Mouse (Mus musculus) embryo, embryonic 10.5 days (tissue): Measurements from ENCODE around the gene Ankrd50.
A peak's percentile ranks its signal among the peaks of the same experiment; 100 is the strongest.

ENCODE experiments used
- DNase-seq: peaks from one replicate; pipeline ENCODE4 v3.0.0-alpha.2; 2015; ENCODE audit warnings: low spot score

The Ankrd50 gene

DNA sequence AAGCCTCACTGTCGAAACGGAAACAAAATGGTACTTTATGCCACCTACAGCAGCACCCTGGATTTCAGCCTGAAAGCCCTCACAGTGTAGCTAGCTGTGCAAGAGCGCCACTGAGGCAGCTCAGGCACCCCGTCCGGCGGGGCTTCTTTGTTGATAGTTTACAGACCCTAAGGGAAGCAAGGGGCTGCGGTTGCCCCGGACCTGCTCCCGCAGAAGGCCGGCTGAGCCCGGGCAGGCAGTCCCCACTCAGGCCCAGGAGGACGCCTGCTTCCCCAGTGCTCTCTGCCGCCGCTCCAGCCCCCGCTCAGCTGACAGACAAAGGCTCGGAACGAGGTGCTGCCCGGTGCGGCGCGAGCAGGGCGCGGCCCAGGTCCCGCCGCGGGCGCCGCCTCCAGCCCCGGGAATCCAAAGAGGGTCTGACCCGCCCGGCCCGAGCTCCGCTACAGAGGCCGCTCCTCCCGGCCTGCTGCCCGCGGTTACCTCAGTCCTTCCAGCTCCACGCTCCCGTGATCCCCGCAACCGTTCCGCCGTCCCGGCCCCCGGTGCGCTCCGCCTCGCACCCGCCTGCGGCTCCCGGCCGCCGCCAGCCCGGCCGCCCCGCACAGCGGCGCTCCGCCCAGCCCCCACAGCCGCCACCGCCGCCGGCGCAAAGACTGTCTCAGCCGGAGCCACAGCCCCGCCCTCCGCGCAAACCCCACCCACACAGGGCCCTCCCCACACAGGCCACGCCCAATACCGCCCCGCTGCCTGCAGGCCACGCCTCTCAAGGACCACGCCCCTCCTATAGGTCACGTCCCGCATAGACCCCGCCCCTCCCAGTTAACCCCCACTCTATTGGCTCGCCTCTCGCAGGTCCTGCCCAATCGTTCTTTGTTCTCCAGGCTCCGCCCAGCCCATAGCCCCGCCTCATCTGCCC is at the start of gene Ankrd50:
Gene Ankrd50 (minus strand): TSS at position 654 of the 916 bp plus-strand sequence.
- DNase-seq: peak; percentile 98

DNA sequence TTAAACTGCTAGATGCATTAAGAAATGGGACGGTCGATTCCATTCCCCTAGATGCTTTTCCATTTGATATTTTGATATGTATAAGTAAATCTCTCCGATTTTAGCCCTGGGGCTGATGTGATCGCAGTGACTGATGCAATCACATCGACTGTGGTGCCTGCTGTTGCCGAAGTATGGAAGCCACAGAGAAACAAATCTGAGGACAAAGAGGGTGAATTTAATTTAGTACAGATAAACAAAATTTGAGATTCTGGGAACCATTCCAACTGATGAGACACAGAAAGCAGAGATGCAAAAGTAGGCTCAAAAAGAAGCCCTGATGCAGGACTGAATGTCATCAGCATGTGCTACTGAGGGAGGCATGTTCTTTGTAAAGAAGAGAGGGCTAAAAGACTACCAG is 49.6 kb upstream of the Ankrd50 start:
- DNase-seq: no peak

DNA sequence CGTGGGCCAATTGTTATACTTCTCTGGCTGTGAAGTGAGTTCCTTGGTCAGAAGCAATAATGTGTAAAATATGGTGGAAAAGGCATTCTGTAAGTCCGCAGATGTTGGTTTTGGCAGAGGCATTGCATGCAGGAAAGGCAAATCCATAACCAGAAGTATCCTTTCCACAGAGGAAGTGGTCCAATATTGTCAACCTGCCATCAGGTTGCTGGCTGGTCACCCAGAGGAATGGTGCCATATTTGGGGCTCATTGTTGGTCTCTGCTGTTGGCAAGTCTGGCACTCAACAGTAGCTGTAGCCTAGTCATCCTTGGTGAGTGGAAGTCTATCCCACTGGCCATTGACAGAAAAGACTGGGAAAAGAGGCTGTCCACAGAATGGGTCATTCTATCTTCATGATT is 35.8 kb upstream of the Ankrd50 start:
- no peak for DNase-seq

DNA sequence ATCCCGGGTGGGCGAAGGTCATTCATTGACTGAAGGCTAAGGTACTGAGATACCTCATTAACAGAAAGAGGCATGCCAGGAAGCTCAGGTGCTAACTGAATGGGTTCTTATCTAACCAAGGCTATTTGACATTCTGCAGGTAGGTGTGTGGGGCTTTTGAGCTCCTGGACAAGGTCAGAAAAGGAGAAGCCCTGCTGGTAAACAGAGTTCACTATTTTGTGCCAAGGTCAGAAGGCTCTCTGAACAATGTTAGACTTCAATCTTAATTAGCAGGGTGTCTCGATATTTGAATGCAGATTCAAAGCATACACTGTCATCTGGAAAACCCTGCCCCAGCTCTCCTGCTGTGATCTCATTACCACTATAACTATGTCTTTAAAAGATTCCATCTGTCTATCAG is 35.3 kb upstream of the Ankrd50 start:
- DNase-seq: no peak

DNA sequence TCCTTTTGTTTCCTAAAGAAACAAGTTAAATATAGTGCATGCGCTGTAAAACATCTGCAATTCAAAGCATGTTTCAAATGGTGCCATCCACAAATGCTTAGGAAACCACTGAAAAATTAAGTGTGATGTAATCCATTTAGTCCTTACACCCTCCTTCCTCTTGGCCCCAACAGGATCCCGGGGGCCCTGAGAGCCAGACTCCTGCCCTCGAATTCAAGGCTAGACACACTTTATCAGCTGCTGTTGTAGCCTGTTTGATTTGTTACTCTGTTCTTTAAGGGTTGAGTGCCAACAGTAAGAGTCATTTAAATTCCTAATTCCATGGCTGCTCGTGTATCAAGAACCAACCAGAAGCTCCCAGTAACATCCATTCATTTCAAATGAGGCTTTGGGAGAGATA is 19.0 kb upstream of the Ankrd50 start:
- no peak for DNase-seq

DNA sequence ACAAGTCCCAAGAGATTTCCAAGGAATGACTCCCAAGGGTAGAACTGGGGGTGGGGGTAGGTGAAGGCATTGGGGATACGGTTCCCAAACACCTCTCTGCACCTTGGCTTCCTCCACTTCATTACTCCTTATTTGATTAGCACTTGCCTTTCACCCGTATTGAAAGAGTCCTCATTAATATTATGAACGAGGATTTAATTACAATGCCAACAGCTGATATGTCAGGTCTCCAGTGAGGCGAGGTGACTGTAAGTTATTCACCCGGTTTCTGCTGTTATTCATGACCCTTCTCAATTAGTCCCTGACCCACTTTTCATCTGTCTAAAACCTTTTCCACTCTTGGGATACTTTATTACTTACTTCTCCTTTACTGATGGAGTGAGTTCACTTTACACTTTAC is 17.5 kb upstream of the Ankrd50 start:
- DNase-seq: no peak

DNA sequence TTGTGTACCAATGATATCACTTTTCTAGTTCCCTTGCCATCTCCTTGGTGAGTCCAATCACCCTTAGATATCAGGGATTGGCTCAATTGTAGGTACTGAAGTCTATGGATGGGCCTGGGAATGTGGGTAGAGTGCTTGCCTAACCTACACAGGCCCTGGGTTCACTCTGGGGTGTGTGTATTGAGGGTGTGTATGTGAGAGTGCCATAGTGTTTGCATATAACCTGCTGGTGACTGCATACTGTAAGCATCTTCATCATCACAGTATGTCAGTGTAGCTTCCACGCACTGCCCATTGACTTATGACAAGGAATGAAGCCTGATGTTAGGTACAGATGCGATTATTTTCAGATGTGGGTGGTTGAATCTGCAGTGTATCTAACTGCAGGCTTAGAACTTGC is 17.1 kb upstream of the Ankrd50 start:
- DNase-seq: no peak

DNA sequence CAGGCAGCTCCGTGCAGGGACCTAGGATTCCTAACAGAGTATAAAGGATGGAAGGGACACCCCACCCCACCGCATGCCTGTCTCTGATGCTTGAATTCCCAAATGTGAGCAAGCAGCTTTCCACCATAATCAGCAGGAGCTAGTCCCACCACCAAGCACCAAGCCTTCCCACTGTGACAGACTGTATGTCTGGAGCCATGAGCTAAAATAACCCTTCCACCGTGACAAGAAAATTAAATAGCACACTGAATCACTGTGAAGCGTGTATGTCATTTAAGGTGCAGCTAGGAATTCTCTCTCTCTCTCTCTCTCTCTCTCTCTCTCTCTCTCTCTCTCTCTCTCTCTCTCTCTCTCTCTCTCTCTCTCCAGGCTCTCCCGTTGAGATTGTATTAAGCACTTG is 16.7 kb upstream of the Ankrd50 start:
- no peak for DNase-seq

DNA sequence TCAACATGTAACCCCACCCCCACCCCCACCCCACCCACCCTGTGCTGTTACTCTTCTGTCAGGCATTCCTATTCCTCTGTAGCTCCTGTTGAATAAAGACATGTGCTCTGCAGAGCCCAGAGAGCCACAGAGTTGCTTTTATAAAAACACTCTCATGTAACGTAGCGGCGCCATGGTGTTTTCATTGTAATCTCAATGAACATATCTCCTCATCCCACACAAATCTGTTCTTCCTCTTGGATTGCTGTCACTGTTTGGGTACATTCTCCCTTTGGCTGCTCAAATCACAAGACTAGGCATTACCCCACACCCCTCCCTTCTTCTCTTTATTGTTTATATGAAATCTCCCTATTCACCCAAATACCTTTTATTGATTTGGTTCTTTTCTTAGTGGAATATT is 13.9 kb upstream of the Ankrd50 start:
- no peak for DNase-seq

DNA sequence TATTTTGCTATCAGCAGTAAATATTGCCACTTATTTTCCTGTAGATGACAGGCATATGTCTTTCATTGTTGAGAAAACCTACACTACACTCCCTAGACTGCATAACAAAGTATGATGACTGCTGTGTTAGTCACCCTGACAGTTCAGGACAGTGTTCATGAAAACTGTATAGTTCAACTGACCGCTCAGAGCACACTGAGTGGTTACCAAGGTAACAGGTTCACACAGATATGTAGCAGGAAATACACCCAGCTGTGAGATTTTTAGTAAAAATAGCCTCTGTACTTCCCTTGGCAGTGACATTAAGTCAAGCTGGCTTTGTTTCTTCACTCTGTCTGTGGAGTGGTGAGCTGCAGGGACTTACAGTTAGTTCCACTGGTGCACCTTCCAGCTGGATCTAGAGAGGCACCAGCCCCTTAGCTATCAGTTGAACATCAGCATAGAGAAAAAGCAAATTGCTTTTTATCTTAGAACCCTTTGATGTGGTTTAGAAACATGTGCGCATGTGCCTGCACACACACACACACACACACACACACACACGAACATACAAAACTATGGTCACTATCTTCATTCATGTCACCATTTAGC is 12.2 kb upstream of the Ankrd50 start:
- DNase-seq: peak; percentile 23

DNA sequence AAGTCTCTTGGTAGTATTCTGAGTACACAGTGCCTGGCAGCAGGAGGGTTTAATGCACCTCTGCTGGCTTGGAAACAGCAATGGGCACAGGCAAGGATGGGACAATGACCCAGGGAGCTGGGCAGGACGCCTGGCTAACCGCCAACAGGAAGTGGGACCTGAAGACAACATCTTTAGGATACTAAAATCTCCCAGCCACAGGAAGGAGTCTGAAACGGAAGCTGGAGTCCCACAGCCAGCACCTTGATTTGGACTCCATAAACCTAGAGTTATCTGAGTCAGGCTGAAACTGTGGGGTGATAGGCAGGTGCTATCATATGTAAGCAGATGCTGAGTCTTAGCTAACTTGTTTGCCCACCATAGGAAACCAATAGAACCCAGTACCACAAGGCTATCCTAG is 7.1 kb upstream of the Ankrd50 start:
- no peak for DNase-seq

DNA sequence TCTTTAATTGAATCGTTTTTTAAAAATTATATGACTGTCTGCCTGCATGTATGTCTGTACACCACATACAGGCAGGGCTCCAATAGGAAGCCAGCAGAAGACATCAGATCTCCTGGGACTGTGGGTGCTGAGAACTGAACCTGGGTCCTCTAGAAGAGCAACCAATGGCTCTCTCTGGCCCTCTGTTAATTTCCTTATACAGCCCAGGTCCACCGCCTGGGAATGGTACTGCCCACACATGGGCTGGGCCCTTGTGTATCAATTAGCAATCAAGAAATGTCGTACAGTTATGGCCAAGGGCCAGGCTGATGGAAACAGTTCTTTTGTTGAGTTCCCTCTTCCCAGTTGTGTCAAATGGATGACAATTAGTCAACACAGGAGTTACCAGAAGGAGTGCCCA is 6.6 kb upstream of the Ankrd50 start:
- DNase-seq: no peak

DNA sequence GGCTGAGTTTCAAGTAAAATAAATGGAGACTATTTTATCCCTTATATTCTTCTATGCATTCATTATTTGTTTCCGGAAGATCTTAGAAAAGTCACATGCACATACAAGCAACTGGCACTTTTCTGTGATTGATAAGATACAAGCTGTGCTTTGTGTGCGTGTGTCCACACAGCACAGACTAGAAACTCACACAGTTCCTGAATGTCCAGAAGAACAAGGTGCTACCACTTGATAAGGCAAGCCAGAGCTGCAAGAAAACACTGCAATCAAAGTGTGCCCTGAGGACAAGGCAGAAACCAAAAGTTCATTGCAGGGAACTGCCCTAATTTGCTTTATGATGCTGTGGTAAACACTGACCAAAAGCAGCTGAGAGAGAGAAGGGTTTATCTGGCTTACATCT is 6.1 kb upstream of the Ankrd50 start:
- no peak for DNase-seq

DNA sequence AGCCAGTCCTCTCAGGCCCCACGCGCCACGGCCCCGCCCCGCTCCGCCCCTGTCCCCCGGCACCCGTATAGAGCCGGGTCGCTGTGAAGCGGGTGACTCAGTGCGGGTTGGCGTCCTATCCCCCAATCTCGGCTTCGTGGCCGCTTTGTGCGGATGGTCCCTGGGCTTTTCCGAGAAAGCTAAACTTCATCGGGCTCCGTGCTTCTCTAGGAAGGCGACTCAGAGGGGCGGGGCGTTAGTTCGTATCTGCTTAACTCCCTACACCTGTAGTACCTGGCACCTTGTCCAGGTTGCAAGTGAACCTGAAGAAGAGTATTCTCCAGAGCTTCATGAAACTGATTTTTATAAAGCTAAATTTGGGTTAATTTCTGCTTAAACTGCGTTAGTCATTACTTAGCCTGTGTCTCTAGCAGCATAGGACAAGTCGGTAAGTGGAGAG is 482 bp upstream of the Ankrd50 start:
- DNase-seq: no peak

DNA sequence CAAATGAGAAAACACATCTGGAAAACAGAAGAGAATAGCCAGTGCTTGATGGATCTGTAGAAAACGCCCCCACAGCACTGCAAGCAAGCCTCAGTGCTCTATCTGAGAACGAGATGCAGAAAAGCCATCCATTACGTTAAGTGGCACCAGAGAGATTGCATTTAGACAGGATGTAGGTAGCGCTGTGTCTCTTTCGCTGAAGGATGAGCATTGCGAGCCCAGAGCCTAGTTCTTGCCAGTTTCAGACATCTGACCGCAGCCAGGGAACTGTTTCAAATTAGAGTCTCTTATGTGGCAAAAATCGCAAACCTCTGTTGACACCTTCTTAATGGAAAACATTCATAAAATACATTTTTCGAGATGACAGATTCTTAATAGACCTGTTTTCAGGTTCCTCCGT is 1.1 kb downstream of the Ankrd50 start:
- peak; percentile 48 for DNase-seq

DNA sequence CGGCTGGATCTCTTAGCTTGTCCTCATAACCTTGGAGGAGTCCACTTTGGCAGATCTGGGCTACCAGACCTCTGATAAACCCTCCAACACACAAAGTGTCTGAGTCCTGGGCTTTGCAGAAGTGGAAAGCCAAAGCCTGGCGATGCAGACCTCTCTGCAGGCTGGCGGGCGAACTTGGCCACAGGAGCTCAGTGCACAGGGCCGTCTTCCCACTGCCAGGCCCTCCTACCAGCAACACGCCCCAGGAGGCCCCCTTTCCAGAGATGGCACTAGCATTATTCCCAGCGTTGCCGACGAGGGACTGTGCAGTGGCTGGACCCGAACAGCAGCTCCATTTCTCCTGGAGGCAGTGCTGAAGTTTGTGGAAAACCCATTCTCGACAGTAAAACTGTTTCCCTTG is 1.9 kb downstream of the Ankrd50 start:
- DNase-seq: peak; percentile 10

DNA sequence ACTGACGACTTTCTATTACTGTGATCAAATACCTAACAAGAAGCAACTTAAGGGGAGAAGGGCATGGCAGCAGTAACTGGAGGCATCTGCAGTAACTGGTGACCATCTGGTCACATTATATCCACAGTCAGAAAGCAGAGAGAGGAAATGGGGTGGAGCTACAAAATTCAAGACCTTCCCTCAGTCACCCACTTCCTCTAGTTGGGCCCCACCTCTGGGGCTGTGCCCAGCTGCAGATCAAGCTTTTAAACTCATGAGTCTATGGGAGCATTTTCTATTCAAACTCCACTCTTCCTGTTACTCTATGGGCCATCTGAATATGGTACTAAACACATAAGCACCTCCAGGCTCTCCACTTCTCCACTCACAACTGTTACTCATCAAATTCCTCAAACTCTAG is 3.5 kb downstream of the Ankrd50 start:
- no peak for DNase-seq

DNA sequence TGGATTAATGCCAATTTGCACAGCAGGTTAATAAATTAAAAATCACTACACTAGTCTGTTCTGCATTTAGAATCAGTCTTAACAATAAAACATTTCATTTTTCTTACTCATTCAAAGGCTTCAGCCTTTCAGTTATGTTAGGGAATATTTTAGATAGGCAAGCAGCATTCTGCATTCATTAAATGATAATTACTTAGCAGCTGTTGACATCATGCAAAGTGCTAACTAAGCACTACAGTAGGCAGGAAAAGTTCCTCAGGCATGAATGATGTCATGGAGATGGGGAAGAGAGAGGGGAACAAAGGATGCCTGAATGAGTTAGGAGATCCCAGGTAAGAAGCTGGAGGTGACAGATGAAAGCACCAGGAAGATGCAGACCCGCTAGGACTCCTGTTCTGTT is 6.7 kb downstream of the Ankrd50 start:
- DNase-seq: no peak

DNA sequence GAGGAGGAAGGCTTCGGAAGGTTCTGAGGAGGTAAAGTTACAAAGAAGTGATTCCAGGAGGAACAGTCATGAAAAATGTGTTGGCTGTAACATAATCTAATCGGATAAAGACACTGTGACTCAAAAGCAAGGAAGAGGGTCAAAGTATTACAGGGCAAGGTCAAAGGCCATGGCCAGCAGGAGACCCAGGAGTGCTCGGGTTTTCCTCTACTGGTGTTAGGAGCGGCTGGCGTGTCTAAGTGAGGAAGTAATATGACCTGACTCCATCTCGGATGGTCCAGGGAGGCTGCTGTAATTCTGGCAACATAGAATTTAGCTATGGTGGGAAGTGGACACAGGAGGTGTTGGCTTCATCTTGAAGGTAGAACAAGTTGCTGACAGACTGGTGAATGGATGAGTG is 9.1 kb downstream of the Ankrd50 start:
- peak; percentile 49 for DNase-seq

DNA sequence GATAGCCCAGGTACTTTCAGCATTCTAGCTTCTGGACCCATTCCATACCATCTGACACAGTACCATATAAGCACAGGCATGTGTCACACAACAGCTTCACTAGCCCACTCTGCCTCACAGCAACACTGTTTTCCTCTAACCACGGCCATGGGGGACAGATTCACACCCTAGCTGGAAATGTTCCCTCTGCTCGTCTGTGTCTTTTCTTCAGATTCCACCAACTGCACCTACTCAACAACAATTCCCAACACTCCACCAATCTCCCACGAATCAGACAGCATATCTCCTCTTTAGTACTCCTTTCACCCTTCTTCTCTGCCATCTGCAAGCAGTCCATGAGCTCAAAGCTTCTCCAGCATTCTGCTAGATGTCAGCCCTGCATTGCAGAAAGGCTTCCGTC is 11.5 kb downstream of the Ankrd50 start:
- DNase-seq: no peak

DNA sequence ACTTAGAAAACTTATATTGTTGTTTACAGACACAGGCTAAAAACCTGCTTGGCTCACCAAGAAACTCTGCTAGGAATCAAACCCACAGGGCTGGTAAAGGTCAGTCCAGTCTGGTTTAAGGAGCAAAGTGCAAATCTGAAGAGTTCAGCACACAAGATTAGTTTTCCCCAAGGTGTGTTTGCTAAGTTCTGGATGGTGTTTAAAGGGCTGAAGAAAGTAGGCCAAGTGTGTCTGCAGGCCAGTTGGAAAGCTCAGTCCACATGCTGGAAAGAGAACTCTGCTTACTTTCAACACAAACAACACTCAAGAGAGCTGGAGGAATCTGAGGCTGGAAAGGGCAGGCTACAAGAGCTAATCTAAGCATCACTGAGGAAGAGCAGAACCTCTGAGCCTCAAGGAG is 13.1 kb downstream of the Ankrd50 start:
- no peak for DNase-seq

DNA sequence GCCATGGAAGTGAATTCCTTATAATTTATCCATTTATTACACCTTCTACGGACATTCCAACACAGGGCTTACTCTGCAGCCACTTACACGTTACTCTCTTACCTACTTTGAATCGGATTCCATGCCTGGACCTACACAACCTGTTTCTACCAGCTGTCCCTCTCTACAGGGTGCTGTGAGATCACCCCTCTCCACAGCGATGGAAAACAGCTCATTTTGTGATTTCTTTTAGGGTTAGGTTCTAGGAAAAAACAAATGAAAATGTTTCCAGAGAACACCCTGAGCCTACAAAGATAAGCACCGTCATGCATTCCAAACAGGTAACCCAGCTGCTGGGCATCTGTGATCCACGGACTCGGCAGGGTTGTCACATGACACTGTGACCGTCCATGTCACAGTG is 16.5 kb downstream of the Ankrd50 start:
- DNase-seq: no peak

DNA sequence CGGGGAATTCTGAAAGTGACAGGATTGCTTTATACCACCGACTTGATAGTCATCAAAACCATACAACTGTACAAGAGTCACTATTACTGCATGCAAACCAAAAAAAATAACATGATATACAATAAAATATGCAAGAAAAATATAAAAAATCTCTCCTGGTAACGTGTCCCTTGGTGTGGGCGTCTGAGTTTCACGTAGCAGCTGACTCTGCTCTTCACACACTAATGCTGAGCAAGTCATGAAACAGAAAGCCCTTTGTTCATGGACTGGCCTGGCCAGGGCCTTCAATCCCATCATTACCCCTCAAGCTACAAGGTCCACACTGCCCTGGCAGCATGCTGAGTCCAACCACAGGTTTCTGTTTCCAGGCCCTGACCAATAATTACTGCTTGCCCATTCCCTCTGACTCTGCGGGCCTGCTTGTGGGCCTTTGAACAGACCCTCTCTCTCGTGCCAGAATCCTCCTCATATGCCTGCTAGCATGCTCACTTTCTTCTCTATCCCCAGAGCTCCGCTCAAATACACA is 17.7 kb downstream of the Ankrd50 start:
- DNase-seq: no peak

DNA sequence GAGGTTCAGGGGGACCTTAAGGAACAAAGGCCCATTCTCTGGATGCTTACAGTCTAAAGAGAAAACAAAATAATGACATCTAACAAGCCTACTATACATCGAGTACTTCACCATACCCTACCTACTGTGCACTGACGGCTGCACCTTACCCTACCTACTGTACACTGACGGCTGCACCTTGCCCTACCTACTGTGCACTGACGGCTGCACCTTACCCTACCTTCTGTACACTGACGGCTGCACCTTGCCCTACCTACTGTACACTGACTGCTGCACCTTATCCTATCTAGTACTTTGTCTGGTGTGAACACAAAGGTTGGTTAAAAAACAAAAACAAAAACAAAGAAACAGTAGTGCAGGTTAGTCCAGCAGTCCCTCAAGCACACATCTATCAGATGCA is 18.5 kb downstream of the Ankrd50 start:
- no peak for DNase-seq
